Mouse (Mus musculus) lung, postnatal 0 days (tissue): ENCODE results near the gene Zfp292. TPM values are rescaled to one million over a fixed set of nuclear protein-coding genes. Genes with fewer than 3 reads are reported as not detected.

Experiments
- ATAC-seq: fragments of 200-750 bp; cut with Nextera tagmentation; 2 replicates; pipeline ENCODE4 v1.8.0; 2017; ENCODE audit warnings: moderate library complexity
- DNase-seq: peaks from one replicate; pipeline ENCODE4 v3.0.0-alpha.2; 2016; ENCODE audit warnings: low spot score
- H3K27ac ChIP-seq: fragments of 300-500 bp; sonication (generic); 2 replicates; pipeline ENCODE4 v1.5.1; 2014; ENCODE audit warnings: antibody characterized with exemption, mild to moderate bottlenecking, low read length, mixed read lengths
- H3K27me3 ChIP-seq: fragments of 300-500 bp; sonication (generic); replicated peaks from 2 replicates; pipeline ENCODE4 v1.6.1; 2014; ENCODE audit warnings: low read length, mixed read lengths; ENCODE audit not compliant: insufficient read depth
- H3K36me3 ChIP-seq: fragments of 300-500 bp; sonication (generic); 2 replicates; pipeline ENCODE4 v1.6.1; 2014; ENCODE audit warnings: low read length, mixed read lengths; ENCODE audit not compliant: insufficient read depth
- H3K4me1 ChIP-seq: fragments of 300-500 bp; sonication (generic); 2 replicates; pipeline ENCODE4 v1.6.1; 2014; ENCODE audit warnings: antibody characterized with exemption, low read depth, low read length, mixed read lengths; ENCODE audit not compliant: insufficient read depth
- H3K4me2 ChIP-seq: fragments of 300-500 bp; sonication (generic); replicated peaks from 2 replicates; pipeline ENCODE4 v1.6.1; 2014; ENCODE audit warnings: low read depth, mild to moderate bottlenecking, low read length, moderate library complexity, mixed read lengths
- H3K4me3 ChIP-seq: fragments of 300-500 bp; sonication (generic); 2 replicates; pipeline ENCODE4 v1.5.1; 2014; ENCODE audit warnings: low read depth, low read length
- H3K9ac ChIP-seq: fragments of 300-500 bp; sonication (generic); replicated peaks from 2 replicates; pipeline ENCODE4 v1.6.1; 2014; ENCODE audit warnings: low read depth, mild to moderate bottlenecking
- H3K9me3 ChIP-seq: fragments of 300-500 bp; sonication (generic); 2 replicates; pipeline ENCODE4 v1.6.1; 2016; ENCODE audit warnings: low read length, mixed read lengths
- CTCF ChIP-seq: IDR thresholded peaks from 2 replicates; pipeline ENCODE4 v1.5.1; 2016; ENCODE audit warnings: antibody characterized with exemption, mild to moderate bottlenecking
- EP300 ChIP-seq: IDR thresholded peaks from 2 replicates; pipeline ENCODE4 v1.6.1; 2016; ENCODE audit warnings: antibody characterized with exemption, mild to moderate bottlenecking, control low read depth
- WGBS: fragments of 180-500 bp; shearing (Covaris S2); extraction: QIAGEN DNeasy Blood & Tissue Kit; methylation state at CpG from one replicate; pipeline ENCODE4 v1.1.7; 2014; 5-methylcytosine and 5-hydroxymethylcytosine counted together
- polyA plus RNA-seq: library from polyadenylated mRNA; unstranded; fragments of >200 nt; fragmentation: Nextera tagmentation; extraction: Ambion mirVana; gene quantifications from 2 replicates; pipeline ENCODE4 v1.2.1, GENCODE M21; 2015

Gene Zfp292
- polyA plus RNA-seq, 1 experiment from 2014 or later = 9.0 TPM

DNA sequence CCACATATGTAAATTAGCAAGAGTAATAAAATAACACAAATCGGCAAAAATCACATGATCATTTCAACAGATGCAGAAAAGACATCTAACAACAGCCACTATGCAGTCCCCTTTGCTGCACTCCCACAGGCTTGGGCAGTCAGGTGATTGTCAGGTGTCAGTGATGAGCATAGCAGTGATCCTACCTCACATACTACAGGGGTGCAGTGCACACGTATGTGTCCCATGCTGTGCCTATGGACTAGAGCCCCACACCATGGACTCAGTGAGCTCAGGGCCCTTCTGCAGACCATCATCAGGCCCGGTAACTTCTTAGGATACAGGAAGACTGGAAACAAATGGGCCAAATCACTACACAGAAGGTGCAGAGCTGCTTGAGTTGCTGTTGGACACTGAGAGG, 39.9 kb downstream of the Zfp292 start:
- no peaks in the 10 kb centered on the region for H3K9me3 ChIP-seq
- TF ChIP-seq CTCF (no peak), EP300 (no peak)
- no peak overlapping the region for H3K4me2 ChIP-seq
- no peak for ATAC-seq
- peaks cover under 1% of the 10 kb centered on the region; the same call in 1 of the 2 replicates for H3K36me3 ChIP-seq
- WGBS = 75% methylated on average over 3 of the region's 3 CpGs
- no peak overlapping the region for H3K9ac ChIP-seq
- H3K4me1 ChIP-seq = no peaks in the 10 kb centered on the region; the same call in 1 of the 2 replicates
- H3K27ac ChIP-seq = no peak overlapping the region
- no peaks in the 10 kb centered on the region for H3K27me3 ChIP-seq
- no peak overlapping the region for H3K4me3 ChIP-seq
- DNase-seq = no peak

DNA sequence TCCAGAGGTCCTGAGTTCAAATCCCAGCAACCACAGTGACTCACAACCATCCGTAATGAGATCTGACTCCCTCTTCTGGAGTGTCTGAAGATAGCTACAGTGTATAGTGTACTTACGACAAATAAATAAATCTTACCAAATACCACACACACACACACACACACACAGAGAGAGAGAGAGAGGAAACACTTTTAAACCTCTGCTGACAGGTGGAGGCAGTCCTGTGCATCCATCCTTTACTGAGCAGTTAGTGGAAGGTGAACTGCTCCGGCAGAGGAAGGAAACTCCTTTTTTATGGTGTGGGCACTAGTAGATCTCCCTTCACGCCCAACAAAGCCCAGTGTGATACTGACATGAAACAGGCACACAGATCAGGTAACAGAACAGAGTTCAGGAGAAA, 51.3 kb downstream of the Zfp292 start:
- ATAC-seq = no peak
- Histone ChIP-seq H3K27me3 (no peaks in the 10 kb centered on the region), H3K27ac (no peak overlapping the region), H3K9ac (no peak overlapping the region), H3K36me3 (peaks cover 3% of the 10 kb centered on the region; the same call in 1 of the 2 replicates), H3K4me3 (no peak overlapping the region), H3K4me2 (no peak overlapping the region), H3K9me3 (no peaks in the 10 kb centered on the region), H3K4me1 (no peaks in the 10 kb centered on the region)
- TF ChIP-seq CTCF (no peak), EP300 (no peak)
- no peak for DNase-seq
- WGBS = 87% methylated on average over 4 of the region's 4 CpGs

DNA sequence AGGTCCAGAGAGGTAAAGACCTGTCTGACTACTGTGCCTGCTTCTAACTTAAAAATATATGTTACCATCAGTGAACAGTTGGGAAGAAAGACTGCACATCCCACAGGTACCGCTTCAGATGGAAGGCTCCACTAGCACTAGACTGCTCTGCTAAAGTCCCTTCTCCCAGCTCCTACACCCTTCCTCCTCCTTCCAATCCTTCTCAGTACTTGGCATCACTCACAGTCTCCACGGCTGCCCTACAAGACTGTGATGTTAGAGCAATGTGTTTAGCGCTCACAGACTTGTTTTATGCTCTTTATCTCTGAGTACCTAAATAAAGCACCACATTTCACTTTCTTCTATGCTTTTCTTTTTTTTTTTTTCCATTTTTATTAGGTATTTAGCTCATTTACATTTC, 53.3 kb downstream of the Zfp292 start:
- H3K4me2 ChIP-seq = no peak overlapping the region
- no peaks in the 10 kb centered on the region for H3K4me1 ChIP-seq
- no peak for DNase-seq
- no peak overlapping the region for H3K9ac ChIP-seq
- ATAC-seq = no peak
- H3K9me3 ChIP-seq = no peaks in the 10 kb centered on the region
- no peak for TF ChIP-seq EP300
- no peak for TF ChIP-seq CTCF
- 94% methylated on average over 3 of the region's 3 CpGs for WGBS
- H3K4me3 ChIP-seq = no peak overlapping the region
- no peak overlapping the region for H3K27ac ChIP-seq
- no peaks in the 10 kb centered on the region for H3K27me3 ChIP-seq
- peaks cover 3% of the 10 kb centered on the region; the same call in 1 of the 2 replicates for H3K36me3 ChIP-seq

DNA sequence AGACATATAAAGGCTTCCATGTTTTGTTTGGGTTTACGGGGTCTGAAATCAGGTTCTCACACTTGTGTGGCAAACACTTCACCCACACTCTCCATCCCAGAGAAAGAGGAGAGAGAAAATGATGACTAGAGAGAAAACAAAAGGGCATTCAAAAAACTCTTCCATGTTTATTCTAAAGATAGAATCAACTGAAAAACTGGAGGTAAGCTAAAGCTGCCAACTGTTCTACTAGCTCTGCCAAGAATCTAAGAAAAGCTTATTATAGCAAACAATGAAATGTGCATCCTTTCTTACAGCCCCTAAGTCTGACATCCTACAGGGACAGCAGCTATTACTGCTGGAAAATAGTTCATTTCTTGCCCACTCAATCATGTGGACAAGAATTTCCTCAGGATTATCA, 58.9 kb downstream of the Zfp292 start:
- no peak overlapping the region for H3K9ac ChIP-seq
- no peak overlapping the region for H3K4me3 ChIP-seq
- H3K4me2 ChIP-seq = no peak overlapping the region
- H3K9me3 ChIP-seq = no peaks in the 10 kb centered on the region
- H3K36me3 ChIP-seq = no peaks in the 10 kb centered on the region
- WGBS = 93% methylated on average over 1 of the region's 1 CpGs
- H3K27ac ChIP-seq = no peak overlapping the region
- ATAC-seq = no peak
- DNase-seq = no peak
- no peaks in the 10 kb centered on the region for H3K27me3 ChIP-seq
- no peaks in the 10 kb centered on the region for H3K4me1 ChIP-seq
- no peak for TF ChIP-seq EP300
- no peak for TF ChIP-seq CTCF

DNA sequence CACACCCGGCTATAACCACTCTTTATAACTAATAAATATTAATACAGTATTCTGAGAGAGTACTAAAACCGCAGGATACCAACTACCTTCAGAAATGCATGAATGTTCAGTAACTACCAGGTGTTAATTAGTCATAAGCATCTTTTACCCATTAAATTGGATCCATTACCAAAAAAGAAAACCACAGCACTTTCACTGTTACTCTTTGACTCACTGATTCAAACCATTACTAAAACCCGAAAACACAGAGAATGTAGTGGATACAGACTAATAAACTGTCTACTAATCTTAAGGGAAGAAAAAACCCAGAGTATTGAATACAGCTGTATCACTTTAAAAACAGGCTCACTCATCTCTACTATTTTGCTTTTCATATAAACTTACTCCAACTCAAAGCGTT, 62.9 kb downstream of the Zfp292 start:
- WGBS = 89% methylated on average over 4 of the region's 4 CpGs
- H3K4me2 ChIP-seq = no peak overlapping the region
- no peaks in the 10 kb centered on the region for H3K27me3 ChIP-seq

DNA sequence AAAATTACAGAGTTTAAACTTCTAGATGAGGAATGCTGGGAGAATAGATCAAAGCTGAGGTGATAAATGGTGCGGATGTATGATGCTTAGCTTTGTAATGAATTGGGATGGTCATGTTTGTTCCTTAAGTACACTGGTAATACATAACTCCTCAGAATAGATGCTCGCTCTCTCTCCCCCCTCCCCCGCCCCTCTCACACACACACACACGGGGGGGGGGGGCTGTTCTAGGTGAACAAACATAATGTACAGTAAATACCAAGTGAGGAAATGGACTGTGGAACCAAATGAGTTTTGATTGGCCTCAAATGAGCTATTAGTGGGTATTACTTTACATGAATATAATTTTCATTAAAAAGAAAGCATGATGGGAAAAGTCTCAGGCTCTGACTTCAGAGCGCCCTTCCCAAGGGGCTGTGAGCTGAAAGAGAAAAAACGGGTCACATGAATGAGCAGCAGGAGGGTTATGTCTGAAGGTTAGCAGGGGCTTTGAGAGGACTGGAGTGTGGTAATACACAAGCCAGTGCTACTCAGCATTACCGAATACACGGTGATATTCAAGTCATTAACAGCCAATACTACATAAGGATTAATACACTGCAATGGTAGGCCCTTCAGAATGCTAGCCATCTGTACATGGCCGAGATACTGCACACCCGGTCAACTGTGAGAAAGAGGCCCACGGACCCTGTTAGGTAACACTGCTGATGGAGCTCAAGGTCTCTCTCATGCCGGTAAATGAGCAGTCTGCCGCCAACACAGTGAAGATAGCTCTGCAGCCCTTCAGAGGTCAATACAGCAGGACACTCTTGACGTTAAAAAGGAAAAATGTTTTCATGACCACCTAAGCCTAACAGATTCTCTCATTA, 81.4 kb downstream of the Zfp292 start:
- DNase-seq (no peak), ATAC-seq (no peak)
- no peaks in the 10 kb centered on the region for H3K9me3 ChIP-seq
- H3K9ac ChIP-seq = no peak overlapping the region
- H3K4me3 ChIP-seq = no peak overlapping the region
- WGBS = 85% methylated on average over 14 of the region's 14 CpGs
- no peak overlapping the region for H3K4me2 ChIP-seq
- no peak for TF ChIP-seq EP300
- no peak for TF ChIP-seq CTCF
- no peak overlapping the region for H3K27ac ChIP-seq
- H3K27me3 ChIP-seq = no peaks in the 10 kb centered on the region
- H3K36me3 ChIP-seq = peaks cover 4% of the 10 kb centered on the region; the same call in 1 of the 2 replicates
- no peaks in the 10 kb centered on the region for H3K4me1 ChIP-seq

More for the DNA sequence above, 62.9 kb downstream of the Zfp292 start:
- ATAC-seq (no peak), DNase-seq (no peak)
- H3K4me1 ChIP-seq = no peaks in the 10 kb centered on the region
- no peak overlapping the region for H3K27ac ChIP-seq
- H3K9ac ChIP-seq = no peak overlapping the region
- H3K4me3 ChIP-seq = no peak overlapping the region
- no peak for TF ChIP-seq EP300
- no peak for TF ChIP-seq CTCF
- no peaks in the 10 kb centered on the region for H3K9me3 ChIP-seq
- H3K36me3 ChIP-seq = 0 out of 2 replicates have a peak, but pooled peaks cover 6% of the 10 kb centered on the region
